Mouse (Mus musculus) CH12.LX (cell line): ENCODE data around the gene Ints1.

Experiments used
- ELF1 ChIP-seq: IDR thresholded peaks from 2 replicates; pipeline ENCODE4 v1.6.1; 2014; ENCODE audit warnings: low read depth, mild to moderate bottlenecking, inconsistent platforms, low read length, improper control_type of control experiment
- POLR2A ChIP-seq: IDR thresholded peaks from 2 replicates; pipeline ENCODE4 v1.6.1; 2011; ENCODE audit warnings: low read depth, mild to moderate bottlenecking, improper control_type of control experiment, low read length

DNA sequence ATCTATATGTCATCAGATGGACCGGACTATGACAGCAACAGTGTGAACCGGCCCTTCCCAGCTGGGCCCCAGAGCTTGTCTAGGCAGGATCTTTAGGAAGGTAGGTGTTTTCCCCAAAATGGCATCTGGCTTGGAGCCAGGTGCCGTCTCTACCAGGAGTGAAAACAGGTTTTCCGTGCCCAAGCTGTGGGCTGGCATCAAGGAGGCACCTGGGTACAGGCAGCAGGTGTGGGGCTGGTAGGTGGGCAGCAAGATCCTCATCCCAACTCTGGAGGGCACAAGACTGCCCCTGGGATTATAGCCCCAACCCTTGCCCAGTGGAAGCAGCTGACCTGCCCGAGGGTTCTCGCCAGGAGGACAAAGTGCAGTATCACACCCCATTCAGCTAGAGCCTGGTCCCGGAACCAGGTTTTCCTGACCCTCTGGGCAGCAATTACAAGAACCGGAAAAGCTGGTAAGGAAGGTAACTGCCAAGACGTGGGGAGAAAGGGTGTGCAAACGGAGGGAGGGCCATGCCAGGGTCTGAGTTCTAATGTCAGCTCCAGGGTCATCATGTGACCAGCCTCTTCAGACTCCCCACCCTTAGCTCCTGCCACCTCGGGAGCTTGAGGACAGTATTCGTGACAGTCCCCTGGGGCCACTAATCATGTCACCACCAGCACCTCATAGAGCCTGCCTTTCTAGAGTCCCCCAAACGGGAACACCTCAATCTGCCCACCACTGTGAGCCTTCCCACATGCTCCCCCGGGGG, 37.5 kb downstream of the Ints1 start:
- TF ChIP-seq POLR2A = no peak
- no peak for TF ChIP-seq ELF1
